Mouse (Mus musculus) megakaryocyte, adult 5-6 weeks (primary cell): Measurements from ENCODE around the gene Uxt. TPM values are rescaled to one million over a fixed set of nuclear protein-coding genes. Genes with fewer than 3 reads are reported as not detected.

Source experiments
- ATAC-seq: 2 replicates; pipeline ENCODE4 v1.8.0; 2016; ENCODE audit warnings: mild to moderate bottlenecking, inconsistent platforms; ENCODE audit not compliant: poor library complexity, severe bottlenecking
- total RNA-seq, 2 experiments: library from RNA; stranded (forward) in 1 of 2; stranded (reverse) in 1 of 2; fragments of 153-499, 151-499 nt in 1 of 2; fragments of 221-1000, 200-1000 nt in 1 of 2; gene quantifications; 2 replicates each; pipeline versions ENCODE4 v1.2.3 to v1.2.4; 2015 to 2017

The Uxt gene
- 26.0 and 43.6 TPM in 2 replicates for total RNA-seq (2015)
- 15.9 and 19.4 TPM in 2 replicates for total RNA-seq (2017)

DNA sequence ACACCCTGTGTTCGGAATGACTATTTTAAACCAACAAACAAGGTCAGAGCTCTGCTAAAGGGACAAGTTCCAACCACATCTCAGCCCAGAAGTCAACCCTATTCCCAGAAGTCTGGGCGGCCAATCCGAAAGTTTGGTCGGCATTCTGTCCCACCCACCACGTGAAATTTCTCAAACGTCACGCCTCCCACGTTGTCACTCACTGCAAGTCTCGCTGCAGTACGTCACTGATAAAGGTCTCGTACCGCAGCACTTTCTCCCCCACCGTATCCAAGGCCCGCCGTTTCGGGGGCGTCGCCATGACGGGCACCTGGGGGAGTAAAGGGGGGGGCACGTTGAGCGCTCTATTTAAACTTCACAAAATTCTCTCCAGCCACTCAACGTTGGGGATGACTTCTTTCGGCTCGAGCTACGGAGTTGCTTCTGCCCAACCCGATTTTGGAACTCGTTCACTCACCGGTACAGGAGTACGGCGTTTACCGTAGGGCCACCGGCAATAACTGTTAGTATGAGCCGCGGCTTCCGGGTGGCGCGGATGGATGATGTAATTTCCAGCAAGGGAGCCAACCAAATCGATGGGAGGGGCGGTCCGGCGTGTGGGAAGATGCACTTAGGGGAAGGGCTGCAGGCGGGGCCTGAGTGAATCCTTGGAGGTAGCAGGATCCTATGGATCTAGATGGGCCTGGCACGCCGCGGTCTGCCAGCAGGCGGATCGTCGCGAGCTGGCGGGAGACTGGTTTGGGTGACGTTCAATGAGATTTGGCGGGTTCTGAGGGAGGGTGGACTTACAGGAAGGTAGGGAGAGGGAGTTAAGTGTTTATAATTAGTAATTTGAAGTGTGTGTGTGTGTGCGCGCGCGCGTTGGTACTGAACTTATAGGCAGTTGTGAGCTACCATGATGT, at the start of gene Uxt:
Gene Uxt (minus strand): TSS at position 541 of the 902 bp plus-strand sequence.
- peak; percentile 98 for ATAC-seq

DNA sequence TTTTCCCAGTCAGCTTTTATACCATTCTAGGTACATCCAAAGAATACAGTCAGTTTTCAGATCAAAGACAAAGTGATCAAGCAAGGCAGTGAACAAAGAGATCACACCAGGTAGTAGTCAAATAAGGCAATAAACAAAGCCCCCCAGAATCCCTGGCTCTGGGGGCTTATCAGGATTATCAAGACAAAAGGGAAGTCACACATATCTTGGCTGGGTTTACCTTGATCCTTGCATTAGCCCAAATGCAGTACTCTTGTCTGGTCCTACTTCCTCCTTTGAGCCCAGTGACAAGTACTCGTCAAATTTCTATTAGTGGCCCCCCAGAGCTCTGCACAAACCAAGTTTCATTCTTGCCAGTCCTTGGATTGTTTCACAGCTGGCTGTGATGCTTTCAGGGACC, 19.1 kb upstream of the Uxt start:
- ATAC-seq: no peak

DNA sequence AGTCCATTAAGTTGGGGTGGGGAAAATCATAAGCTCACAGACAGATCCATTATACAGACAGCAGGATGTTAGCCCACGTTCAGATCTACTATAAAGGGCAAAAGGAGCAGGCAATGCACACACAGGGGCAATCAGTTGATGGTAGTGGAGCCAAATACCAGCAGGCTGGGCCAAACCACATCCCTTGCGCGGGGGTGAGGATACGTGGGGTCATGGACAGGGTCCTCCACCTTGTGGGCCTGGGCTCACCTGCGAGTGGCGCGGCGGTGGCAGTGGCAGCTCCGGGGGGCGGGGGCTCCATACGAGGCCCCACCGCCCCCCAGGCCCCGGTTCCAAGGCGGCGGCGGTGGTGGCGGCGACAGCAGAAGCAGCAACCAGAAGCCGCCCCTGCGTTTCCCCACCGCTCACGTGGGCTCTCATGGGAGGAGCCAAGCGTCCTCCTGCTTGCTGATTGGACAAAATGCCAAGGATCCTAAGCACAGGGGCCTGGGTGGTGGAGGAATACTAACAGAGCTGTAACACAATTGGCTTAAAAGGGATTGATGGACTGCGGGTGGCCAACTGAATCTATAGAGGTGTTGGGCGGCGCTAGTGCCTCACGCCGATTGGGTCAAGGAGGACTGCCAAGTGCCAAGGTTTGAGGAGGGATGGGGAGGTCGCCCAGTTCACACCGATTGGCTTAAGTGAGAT, 11.5 kb downstream of the Uxt start, which contains the start of gene Elk1:
Gene Elk1 (minus strand): TSS at position 418 of the 690 bp plus-strand sequence.
- ATAC-seq: peak; percentile 99

DNA sequence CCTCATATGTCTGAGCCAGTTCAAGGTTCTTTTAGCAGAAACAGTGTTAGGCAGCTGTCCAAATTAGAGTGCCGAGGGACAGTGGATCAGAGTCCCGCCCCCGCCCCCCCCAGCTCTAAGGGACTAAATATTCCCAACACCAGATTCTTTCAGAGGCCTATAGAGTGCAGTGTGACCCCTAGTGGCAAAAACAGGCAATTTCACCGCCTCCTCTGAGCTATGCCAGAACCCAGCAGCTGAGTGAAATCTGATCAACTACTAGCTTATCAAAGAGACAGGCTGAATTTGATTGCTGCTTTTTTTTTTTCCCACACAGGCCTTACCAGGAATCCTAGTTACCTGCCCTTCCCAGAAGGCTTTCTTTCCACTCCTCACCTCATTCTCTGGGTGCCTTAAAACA, 15.8 kb downstream of the Uxt start:
- ATAC-seq: 0 out of 2 replicates have a peak, but pooled peaks have one; percentile 34

DNA sequence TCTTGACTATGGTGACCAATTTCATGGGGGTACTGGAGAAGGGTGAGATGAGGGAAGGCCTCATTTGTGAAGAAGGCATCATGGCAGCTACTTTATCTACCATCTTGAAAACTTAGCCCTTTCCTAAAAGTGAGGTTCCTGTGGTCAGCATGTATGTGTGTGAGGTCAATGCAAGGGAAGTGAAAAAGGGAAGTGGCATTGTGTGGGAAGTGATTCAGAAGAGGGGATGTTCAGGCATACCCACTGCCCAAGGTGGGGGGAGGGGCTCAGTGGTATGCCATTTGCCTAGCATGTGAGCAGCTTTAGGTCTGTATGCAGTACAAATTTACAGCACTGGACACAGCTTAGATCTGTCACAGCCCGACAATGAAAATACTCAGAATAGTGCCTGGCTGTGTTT, 29.9 kb downstream of the Uxt start:
- ATAC-seq: peak; percentile 81

DNA sequence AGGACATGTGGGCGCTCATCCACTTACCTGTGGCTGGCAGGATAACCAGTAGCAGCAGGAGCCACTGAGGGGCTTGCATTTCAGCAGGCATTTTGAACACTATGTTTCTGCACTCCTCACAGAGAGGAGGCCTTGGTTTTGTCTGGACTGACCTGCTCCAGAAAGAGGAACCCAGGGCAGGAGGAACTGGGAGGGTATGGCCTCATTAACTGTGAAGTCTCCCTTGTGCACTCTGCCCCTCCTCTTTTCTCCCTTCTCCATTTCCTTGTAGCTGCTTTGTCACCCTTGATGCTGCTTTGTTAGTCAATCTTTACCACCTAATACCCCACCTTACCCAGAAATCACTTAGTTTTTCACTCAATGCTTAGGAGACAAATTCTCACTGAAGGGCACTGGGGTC, 30.5 kb downstream of the Uxt start, which contains the start of gene Cfp:
Gene Cfp (minus strand): TSS at position 192 of the 400 bp plus-strand sequence.
- ATAC-seq: peak; percentile 91

DNA sequence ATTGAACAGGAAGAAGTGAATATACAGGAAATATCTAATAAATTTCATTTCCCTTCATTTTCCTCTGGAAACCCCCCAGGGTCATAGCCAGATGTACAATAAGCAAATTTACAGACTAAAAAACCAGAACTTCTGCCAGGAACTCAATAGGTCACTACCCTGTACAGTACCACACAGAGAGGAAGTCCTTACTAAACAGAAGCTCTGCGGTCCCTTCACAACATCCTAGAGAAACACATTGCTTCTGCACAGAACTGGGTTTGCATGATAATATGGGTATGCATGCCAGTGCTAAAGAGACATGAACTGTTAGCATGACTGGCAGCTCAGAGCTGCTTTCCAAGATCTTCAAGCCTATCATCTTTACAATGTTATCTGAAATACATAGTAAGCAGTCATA, 32.0 kb downstream of the Uxt start:
- ATAC-seq: peak; percentile 24; the same call in 1 of the 2 replicates

DNA sequence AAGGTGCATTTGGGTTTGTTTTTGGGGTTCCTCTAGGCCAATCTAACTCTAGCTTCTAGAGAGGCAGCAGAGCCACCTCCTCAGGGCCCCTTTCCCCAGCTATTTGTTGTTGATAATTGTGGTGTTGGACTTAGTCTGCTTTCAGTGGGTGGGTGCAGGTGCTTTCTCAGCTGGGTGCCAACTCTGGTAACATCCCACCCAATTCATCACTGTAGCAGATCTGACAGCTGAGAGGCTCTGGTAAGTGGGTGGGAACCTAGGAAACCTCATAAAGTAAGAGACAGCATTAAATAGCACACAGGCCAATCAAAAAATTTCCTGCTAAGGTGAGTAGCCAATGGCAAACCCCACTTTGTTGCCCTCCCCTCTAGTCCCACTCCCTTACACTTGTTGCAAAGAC, 36.8 kb downstream of the Uxt start:
- ATAC-seq: no peak

DNA sequence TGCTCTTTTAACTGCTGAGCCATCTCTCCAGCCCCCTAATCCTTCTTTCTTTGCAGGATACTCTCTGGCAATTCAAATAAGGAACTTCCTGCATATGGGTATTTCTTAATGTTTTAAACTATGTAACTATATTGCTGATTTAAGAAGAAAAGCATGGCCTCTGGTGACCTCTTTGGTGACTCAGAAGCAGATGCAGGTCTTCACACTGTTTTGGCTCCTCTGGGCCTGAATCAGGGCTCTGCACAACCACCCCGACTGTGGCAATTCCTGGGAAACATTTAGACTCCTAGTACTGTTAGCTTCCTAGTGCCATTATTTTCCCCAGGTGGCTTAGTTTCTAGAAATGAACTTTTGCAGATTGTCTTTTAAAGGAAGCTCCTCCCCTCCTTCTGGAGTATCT, 38.3 kb downstream of the Uxt start:
- ATAC-seq: no peak

DNA sequence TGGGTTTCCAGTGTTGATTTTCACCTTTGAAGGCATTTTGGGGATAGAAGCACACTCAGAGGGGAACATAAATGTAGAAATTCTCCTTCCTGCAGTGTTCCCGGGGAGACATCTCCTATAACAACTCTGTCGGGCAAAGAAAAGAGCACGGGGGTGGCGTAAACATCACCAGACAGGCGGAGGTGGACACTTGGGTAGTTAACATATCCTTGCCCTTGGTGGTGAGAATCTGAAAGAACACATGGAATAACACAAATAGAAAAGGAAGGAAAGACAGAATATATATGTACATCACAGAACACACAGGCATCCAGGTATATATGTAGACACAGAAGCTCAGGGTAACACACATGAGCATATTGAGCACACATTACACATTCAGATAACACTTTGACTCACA, 40.5 kb downstream of the Uxt start:
- no peak for ATAC-seq

DNA sequence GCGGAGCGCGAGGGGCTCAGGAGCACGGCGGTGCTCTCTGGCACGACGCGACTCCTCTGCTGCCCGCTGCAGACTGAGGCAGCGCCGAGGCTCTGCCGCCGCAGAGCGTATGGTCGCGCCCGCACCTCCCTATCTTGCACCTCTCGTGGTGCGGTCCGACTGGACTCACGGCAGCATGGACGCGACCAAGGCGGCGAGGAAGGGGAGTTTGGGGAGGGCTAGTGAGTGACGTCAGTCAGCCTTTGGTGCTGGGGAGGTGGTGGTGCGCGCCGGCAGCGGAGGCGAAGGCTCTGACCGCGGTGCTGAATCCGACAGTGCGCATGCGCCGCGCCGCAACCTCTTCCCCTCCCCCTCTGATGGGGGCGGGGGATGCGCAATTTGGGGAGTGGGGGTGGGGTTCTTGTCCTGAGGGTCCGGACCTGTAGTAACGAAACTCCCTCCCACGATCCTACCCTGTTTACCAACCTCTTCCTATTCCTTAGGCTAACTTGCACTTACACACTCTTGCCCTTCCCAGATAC, 40.9 kb downstream of the Uxt start, which contains the start of gene Syn1:
Gene Syn1 (minus strand): TSS at position 161 of the 521 bp plus-strand sequence.
- ATAC-seq: peak; percentile 100

DNA sequence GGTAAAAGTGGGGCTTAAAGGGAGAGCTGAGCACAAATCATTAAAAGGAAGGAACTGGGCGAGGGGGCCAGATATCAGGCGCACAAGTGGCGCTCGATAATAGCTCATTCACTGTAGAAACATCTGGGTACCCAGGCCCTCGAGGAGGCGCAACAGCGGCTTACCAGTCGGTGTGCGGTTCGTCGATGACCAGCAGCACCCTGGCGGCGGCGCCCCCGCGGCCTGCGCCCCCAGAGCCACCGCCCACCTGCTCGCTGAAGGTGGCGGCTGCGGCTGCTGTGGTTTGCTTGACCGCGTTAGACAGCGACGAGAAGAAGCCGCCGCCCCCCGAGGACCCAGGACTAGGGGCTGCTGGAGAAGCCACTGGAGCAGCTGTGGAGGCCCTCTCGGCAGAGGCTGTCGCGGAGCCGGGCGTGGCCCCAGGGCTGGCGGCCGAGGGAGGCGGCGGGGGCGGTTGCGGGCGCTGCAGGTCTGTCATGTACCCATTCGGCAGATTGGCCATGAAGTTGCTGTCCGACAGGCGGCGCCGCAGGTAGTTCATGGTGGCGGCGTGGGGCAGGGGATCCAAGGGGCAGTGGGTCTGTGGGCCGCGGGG, 41.5 kb downstream of the Uxt start:
- ATAC-seq: no peak

DNA sequence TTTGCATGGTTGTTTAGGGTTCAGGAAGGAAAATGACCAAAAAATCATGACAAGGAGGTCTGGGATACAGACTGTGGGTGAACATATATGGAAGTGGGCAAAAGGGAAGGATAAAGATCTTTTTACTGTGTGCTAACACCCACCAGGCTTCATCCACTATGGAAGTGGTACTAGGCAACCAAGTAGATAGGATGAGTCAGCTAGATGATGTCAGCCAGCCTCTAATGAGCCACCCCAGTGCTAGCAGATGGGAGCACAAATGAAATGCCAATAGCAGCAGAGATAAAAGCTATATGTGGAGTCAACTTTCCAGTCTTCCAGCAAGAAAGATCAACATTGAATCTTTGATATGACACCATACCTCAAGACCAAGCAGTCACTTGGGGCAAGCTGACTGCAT, 46.7 kb downstream of the Uxt start:
- no peak for ATAC-seq

DNA sequence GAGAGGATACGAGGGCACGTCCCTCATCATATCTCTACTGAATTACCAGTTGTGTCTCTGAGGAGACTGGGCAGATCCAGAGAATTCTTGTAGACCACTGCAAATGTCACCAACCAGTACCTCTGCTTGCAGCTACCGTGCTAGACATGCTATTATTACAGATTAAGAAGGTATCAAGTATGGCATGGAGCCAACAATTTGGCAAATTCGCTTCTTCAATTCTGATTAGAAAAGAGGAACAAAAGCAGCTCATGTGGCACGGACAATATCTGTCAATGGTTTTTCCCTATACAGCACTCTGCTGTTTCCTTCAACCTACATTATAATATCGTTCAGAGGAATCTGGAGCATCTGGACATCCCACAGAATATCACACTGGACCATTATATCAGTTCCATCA, 48.1 kb downstream of the Uxt start:
- no peak for ATAC-seq

DNA sequence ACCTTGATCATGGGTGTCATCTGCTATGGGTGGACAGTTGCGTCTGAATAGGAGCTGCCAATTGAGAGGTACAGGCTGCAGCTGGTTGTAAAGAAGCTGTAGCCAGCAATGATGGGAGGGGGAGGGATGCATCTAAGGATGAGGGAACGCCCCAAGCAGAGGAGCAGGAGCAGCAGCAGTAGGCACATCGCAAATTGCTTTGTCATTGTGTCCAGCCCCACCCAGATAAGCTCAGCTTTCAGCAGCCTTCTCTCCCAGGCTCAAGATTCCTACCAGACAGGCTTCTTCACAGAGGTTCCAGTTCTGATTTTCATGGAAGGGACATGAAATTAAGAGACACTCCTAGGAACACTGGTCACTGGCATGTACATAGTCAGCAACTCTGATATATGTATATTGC, 51.7 kb downstream of the Uxt start:
- no peak for ATAC-seq

Other genes starting within 250 kb of the Uxt start
- gene Araf, start 164.2 kb downstream of the Uxt start, total RNA-seq (2015): 52.8 and 56.6 TPM in 2 replicates
- 25.9 and 41.2 TPM in 2 replicates for gene Araf, start 164.2 kb downstream of the Uxt start, total RNA-seq (2017)
- not detected in 2 replicates for gene Timp1, start 91.9 kb downstream of the Uxt start, total RNA-seq (2015)
- gene Timp1, start 91.9 kb downstream of the Uxt start, total RNA-seq (2017): 0.55 TPM in 1 of 2 replicates, not detected in the other
- 2.1 TPM in 2 replicates for gene Syn1, start 41.0 kb downstream of the Uxt start, total RNA-seq (2015)
- 0.16 TPM in 1 of 2 replicates, not detected in the other for gene Syn1, start 41.0 kb downstream of the Uxt start, total RNA-seq (2017)
- gene Cfp, start 30.5 kb downstream of the Uxt start, total RNA-seq (2015): 150 and 157 TPM in 2 replicates
- 116 and 120 TPM in 2 replicates for gene Cfp, start 30.5 kb downstream of the Uxt start, total RNA-seq (2017)
- gene Elk1, start 11.4 kb downstream of the Uxt start, total RNA-seq (2015): 7.7 and 8.6 TPM in 2 replicates
- 3.3 and 4.9 TPM in 2 replicates for gene Elk1, start 11.4 kb downstream of the Uxt start, total RNA-seq (2017)
- gene Zfp182, start 100.3 kb upstream of the Uxt start, total RNA-seq (2015): 14.3 and 14.4 TPM in 2 replicates
- 11.8 and 15.9 TPM in 2 replicates for gene Zfp182, start 100.3 kb upstream of the Uxt start, total RNA-seq (2017)
- gene Spaca5, start 106.4 kb upstream of the Uxt start, total RNA-seq (2015): not detected in 2 replicates
- not detected in 2 replicates for gene Spaca5, start 106.4 kb upstream of the Uxt start, total RNA-seq (2017)
- gene Zfp300, start 127.5 kb upstream of the Uxt start, total RNA-seq (2015): 0.07 and 0.45 TPM in 2 replicates
- 0.40 and 1.3 TPM in 2 replicates for gene Zfp300, start 127.5 kb upstream of the Uxt start, total RNA-seq (2017)
- not detected in 2 replicates for gene Ssxa1, start 153.8 kb upstream of the Uxt start, total RNA-seq (2015)
- not detected in 2 replicates for gene Ssxa1, start 153.8 kb upstream of the Uxt start, total RNA-seq (2017)
- not detected in 2 replicates for gene Gm21876, start 213.6 kb upstream of the Uxt start, total RNA-seq (2015)
- not detected in 2 replicates for gene Gm21876, start 213.6 kb upstream of the Uxt start, total RNA-seq (2017)